Mouse (Mus musculus): ENCODE results near the gene Tmem37.
A peak's percentile ranks its signal among the peaks of the same experiment; 100 is the strongest.

Gene Tmem37

DNA sequence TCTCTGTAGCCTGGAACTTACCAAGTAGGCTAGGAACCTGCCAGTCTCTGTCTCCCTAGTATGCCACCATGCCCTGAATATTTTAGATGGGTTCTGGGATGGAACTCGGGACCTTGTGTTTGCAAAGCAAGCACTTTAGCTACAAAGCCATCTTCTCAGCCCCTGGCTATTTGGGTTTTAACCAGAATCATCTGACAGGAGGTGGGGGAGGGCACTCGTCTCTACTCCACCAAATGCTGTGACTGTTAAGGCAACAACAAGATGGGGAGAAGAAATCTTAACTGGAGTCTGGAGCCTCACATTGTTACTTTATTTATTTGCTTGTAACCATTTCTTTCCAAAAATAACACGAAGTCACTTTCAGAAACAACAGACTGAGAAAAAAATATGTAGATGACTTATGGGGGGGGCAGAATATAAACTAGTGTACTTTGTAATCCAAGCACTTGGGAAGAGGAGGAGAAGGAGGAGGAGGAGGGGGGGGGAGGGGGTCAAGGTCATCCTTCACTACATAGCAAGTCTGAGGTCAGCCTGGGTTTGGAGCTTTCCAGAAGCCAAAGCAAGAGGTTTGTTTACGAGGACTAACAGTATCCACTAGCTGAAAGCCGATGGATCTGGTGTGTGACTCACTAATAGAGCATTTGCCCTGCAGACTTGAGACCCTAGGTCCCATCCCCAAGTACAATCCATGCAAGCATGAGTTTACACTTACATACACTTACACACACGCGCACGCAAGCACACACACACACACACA, 16.0 kb downstream of the Tmem37 start:
- no peak for DNase-seq (ENCODE audit: low read depth)

DNA sequence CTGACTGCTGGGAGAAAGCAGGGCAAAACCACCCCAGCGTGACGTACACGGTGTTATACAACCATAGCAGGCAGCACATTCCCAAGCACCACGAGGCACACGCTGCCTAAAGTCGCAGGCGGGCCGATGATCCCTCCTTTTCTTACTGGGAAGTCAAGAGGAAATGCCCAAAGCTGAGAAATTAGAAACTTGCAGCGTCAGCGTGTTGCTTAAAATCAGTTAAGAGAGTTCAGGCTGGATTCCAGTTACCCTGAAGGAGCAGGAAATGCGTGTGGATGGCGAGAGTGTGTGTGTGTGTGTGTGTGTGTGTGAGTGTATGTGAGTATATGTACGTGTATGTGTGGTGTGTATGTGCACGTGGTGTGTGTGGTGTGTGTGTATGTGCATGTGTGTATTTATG, 16.8 kb downstream of the Tmem37 start:
- DNase-seq (ENCODE audit: low read depth) = no peak

DNA sequence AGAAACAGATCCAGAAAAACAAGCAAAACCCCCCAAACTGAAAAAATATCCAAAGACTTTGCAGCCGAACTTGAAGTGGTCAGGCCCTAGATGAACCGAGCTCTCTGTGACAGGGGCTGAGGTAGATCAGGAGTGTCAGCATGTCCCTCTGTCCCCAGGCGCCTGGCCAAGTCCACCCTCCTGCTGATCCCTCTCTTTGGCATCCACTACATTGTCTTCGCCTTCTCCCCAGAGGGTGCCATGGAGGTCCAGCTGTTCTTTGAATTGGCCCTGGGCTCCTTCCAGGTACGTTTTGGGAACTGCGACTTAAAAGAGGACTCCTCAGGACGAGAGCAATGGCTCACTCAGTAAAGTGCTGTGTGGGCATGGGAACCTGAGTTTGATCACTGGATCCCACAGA, 17.6 kb downstream of the Tmem37 start:
- no peak for DNase-seq (ENCODE audit: low read depth)

DNA sequence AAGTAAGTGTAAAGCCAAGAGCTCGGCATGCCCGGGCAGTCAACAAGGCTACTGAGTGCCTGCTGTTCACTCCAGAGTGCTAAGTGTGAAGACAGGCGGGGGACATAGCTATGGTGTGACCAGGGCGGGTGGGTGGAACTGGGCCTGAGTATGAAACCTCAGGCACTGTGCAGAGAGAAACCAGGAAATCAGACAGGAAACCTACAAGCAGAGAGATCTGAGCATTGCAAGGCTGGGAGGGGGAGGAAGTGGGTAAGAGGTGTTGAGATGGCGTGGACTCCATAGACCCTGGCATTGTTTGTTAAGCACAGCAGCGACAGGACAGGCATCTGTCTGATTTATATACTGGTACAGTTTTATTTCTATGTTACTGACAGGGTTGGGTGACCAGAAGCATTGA, 18.4 kb downstream of the Tmem37 start:
- DNase-seq (ENCODE audit: low read depth) = no peak

DNA sequence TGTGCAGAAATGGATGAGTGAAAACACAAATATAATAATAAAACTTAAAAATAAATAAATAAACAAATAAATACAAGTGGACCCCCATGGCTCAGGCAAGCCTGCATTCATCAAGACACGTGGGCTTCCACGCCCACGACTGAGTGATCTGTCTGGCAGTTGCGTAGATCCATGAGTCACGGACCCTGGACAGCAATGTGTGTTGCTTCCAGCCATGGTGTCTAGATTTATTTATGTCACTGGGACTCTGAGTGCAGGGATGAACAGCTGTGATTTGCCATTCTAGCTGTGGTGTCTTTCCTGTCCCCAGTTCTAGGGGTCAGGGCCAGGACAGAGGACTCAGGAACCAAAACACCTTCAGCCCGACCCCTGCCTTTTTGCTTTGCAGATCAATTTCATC, 18.9 kb downstream of the Tmem37 start:
- DNase-seq (ENCODE audit: low read depth) = no peak

DNA sequence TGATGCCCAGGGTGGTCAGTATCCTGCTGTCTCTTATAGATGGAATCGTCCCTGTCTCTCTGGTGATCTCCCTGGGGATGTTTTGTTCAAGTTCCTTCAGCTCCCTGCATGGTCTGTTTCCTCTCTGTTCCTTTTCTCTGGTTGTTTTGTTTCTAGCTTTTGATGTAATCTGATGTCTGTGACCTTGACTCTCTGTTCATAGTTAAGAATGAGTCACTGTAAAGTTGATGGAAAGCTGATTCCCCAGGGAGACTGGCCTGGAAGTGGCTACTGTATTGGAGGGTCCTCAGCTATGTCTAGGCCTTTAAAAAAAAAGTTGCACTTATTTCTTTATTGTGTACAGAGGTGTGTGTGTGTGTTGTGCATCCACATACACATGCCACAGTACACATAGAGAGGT, 22.8 kb downstream of the Tmem37 start:
- no peak for DNase-seq (ENCODE audit: low read depth)

DNA sequence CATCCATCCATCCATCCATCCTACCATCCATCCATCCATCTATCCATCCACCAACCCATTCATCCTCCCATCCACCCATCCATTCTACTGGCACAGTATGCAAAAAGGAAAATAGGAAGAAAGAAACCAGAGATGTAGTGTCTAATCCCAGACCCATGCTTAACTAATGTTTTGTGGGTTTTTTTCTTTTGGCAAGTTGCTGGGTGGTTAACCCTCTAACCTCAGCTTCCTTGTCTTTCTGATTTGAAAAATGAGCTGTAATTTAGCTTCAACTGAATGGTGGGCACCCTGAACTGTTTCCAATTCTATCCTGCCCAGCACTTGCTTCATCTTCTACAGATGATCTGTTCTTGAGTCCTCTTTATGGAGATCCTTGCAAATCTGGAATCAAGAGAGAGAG, 26.5 kb downstream of the Tmem37 start:
- DNase-seq (ENCODE audit: low read depth) = no peak

DNA sequence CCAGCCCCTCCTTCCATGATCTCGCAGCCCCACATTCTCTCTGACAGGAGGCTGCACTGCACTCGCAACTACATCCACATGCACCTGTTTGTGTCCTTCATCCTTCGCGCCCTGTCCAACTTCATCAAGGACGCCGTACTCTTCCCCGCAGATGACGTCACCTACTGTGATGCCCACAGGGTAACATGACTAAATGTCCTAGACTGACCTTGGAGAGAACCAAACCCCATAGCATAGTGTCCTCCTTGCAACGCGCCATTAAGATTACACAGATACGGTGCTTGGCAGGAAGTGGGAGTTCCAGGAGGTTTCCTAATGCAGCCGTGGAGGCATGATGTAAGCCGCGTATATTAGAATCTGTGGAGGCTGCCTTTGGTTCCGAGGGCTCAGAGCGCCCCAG, 29.3 kb downstream of the Tmem37 start:
- no peak for DNase-seq (ENCODE audit: low read depth)

DNA sequence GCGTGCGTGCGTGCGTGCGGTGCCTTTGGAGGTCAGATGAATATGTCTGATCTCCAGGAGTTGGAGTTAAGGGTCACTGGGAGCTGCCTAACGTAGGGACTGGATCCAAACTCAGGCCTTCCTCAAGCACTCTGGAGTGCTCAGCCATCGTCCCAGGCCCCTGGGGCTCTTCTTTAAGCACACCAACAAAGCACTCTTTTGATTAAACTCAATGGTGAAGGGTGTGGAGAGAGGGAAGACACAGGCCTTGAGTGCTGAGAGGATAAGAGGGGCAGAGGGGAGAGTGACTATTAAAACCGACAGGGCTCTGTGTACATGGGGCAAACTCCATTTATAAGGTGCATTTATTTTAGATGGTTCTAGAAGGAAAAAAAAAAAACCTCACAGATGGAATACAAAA, 31.5 kb downstream of the Tmem37 start:
- no peak for DNase-seq (ENCODE audit: low read depth)

DNA sequence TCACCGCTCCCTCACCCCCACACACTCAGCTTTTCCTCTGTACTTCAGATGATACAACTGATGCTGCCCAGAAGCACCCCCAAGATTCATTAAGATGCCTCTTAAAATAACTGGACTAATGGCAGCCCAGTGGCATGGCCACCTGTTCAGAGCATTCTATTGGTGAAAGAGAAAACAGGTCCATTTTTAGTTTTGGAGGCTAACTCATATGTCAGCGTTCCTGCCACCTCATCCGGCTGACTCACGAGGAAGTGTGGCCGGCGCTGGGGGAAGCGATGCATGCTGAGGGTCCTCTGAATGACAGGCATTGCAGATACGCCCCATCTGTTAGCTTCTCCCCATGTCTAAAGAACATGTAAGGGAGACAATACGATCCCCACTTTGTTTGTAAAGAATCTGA, 35.3 kb downstream of the Tmem37 start:
- no peak for DNase-seq (ENCODE audit: low read depth)

DNA sequence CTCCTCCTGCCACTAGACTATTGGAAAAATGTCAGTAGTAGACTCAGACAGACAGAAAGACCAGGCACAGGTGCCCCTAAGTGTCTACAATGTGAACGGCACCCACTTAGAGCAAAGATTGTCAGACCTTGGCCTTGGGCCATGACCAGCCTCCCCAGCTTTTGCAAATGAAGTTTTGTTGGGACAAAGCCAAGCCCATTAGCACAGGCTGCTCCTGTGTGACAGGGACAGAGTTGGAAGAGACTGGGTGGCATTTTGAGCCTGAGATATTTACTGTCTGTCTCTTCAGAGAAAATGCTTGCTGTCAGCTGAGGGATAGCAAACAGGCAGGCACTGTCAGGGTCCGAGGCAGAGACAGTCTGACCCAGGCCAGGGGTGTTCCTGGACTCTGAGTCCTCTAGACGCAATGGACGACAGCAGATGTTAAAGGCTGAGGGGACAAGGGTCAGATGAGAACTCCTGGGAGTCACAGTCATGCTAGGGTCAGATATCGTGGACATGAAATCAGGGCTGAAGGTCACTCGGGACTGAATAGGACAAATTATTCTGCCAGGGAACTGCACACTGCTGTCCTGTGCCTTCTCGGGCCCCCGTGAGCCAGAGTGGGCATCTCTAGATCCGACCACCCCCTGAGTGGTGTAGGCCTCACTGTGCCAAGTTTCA, 36.7 kb downstream of the Tmem37 start:
- DNase-seq (ENCODE audit: low read depth) = no peak

DNA sequence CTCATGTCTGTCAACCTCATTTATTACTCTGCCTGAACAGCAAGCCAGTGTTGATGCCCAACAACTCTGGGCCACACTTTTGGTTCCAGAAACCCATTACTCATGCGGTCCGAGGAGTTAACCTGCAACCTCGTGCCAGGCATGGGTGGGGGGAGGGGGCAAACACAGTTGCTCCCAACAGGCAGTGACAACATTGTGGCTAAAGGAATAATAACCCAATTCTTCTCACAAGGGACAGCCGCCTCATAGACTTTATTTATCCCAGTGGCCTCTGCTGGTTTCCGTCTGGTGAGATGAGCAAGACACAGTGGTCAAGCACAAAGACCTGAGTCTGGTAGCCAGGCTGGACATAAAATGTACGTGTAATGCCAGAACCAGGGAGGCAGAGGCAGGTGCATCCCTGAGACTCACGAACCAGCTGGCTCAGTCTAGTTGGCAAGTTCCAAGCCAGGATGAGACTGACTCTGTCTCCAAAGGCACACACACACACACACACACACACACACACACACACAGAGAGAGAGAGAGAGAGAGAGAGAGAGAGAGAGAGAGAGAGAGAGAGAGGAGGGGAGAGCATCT, 38.3 kb downstream of the Tmem37 start:
- no peak for DNase-seq (ENCODE audit: low read depth)

DNA sequence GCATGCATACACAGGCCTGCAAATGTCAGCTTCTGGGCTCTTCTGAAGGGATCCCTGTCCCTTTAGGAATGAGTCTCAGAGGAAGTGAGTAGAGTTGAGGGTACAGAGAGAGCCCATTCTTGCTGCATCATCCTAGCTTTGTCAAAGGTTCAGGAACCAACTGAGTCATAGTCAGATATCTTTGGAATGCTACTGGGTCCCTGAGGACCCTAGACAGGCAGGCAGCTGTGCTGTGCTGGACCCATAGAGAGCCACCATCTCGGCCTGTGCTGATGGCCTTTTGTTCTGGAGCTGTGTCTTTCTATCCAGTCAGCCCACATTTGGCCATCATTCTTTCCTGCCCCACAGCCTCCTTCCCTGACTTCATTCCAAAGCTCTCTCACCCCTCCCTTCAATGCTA, 39.1 kb downstream of the Tmem37 start:
- no peak for DNase-seq (ENCODE audit: low read depth)

DNA sequence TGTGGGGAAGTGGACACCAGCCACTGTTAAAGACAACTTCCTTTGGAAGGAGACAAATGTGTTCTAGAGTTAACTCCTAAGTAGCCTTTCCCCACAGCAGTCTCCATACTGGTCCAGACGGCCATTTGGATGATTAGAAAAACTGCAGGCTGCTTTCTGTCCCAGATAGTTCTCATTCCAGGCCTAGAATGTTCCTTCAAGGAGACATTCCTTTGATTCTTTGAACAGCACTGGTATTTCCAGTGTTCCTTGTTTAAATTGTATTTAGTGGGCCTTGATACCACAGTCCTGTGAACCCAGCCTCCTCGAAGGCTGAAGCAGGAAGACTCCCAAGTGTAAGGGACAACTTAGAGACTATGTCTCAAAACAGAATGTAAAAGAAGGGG, 40.4 kb downstream of the Tmem37 start:
- no peak for DNase-seq (ENCODE audit: low read depth)

DNA sequence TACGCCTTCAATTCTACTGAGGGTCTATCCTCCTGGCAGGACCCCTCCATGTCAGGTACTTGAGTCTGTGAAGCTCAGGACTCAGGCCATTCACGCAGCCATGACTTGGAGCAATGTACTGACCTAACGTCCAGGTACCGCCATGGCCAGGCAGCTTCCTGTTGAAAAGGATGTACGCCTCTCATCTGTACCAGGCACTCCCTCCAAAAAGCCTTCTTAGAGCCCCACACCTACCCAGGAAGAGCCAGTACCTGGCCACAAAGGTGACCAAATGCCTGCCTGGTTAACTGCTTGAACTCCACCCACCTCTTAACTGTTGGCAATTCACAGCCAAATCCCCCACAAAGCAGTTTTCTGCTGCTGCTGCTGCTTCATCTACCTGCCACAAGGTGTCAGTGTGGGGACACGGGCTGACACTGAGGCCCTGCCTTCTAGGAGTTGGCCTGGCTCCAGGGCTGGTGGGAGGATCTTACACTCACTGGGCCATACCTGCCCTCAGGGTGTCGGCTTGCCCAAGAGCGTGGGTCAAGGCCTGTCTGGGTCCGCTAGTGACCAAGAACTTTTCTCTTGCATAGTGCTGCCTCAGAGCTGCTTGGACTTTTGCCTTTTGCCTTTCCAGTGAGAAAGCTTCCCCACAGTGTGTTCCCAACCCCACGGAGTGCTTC, 40.9 kb downstream of the Tmem37 start:
- peak; percentile 46 for DNase-seq (ENCODE audit: low read depth)

DNA sequence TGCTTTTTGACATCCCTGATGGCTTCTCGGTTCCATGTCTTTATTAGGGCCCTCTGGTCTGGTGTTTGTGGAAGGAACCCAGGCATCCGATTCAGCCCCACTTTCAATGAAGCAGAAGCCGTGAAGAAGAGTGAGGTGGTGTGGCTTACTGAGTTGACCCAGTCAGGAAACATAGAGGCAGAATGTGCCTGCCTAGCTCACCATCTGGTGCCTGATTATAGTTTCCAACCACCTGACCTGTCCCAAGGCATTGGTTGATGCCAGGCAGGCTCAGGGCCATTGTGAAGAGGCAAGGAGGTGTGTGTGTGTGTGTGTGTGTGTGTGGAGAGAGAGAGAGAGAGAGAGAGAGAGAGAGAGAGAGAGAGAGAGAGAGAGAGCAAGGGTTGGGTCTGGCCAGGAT, 43.4 kb downstream of the Tmem37 start:
- no peak for DNase-seq (ENCODE audit: low read depth)

DNA sequence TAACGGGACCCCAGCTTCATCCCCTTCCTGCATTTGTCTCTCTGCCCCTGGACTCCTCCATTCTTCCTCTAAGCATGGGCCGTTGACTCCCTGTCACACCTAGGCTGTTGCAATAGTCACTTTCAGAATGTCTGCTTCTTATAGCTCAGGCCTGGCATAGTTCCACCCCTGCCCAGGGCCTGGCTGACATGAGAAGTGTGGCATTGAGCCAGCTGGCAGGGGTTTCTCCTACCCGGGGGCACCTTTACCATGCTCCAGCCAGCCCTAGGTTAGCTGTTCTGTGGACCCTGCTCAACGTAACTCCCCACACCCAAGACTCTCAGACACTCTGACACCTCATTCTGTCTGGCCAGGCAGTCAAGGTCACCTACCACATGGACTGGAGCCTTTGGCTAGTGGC, 46.2 kb downstream of the Tmem37 start:
- no peak for DNase-seq (ENCODE audit: low read depth)

DNA sequence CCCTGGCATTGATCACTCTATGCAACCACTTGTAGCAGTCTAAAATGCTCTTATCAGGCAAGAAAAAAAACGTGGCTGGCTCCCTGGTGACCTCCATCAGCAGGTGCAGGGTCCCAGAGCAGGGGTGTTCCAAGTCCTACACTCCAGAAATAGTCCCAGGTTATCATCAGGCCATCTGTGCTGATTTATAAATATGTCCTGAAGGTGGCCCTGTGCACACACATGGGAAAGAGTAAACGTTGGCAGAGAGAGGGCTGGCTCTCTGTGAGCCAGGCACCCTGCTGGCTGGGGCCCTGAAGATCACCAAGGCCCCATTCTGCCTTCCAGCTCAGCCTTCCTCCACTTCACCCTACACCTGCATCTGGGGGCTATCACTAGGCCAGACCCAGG, 48.8 kb downstream of the Tmem37 start:
- DNase-seq (ENCODE audit: low read depth) = no peak

DNA sequence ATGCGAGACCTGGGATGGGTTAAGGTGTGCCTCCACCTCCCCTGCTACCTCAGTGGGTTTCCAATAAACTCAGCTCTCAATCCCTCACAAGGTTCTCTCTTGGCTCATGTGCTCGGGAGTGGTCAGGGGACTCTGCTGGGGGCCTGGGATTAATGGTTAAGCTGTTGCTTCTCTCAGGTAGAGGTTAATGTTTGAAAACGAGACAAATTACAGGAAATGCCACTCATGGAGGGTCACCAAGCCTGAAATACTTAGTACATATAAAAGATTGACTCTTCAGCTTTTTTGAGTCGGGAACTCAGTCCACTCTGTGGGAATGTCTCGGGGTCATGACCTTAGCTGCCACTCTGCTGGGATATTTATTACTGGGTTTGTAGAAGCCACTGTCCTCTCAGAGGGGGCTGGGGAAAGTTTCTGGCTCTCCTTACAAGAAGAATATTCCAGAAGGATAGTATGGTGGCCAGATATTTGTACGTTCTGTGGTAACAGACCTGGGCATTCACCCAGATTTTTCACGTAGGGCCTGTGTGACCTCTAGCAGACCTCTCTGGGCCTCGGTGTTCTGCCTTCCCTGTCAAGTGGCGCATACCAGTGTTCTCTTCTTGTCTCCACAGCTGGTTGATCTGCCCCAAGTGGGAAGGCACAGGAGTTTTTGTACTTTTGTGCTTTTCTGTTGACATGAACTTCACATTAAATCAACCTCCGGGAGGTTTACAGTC, 49.4 kb downstream of the Tmem37 start:
- DNase-seq (ENCODE audit: low read depth) = no peak

DNA sequence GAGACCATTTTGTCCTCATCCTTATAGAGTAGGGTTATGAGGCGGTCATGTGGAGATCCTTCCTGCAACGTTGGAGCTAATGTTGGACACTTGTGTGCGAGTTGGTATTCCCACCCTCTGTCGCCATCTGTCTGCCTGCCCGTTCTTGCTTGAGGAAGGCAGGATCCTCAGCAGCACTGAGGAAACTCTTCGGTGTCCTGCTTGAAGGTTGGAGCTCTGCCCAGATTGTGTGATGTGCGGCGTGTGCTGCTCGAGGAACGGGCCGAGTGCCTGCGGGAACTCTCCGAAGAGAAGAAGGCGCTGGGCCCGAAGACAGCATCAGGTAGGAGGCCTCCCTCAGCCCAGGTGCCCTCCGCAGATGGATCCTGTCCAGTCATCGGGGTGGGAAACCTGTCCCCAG, 51.9 kb downstream of the Tmem37 start:
- DNase-seq (ENCODE audit: low read depth) = no peak

DNA sequence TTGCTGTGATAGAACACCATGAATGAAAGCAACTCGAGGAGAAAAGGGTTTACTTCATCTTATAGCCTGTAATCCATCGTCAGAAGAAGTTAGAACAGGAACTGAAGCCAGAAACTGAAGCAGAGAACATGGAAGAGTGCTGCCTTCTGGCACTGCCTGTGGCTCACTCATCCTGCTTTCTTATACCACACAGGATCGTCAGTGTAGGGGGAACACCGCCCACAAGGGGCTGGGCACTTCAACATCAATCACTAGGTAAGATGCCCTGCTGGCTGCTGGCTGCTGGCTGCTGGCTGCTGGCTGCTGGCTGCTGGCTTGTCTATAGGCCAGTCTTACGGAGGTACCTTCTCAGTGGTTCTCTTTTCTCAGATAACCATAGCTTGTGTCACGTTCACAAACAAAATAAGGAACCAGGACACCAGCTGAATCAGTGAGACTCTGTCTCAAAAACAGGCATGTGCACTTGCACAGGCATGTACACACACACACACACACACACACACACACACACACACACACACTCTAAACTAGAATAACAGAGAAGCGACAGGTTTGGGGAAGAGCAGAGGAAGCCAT, 53.5 kb downstream of the Tmem37 start:
- DNase-seq (ENCODE audit: low read depth) = no peak

DNA sequence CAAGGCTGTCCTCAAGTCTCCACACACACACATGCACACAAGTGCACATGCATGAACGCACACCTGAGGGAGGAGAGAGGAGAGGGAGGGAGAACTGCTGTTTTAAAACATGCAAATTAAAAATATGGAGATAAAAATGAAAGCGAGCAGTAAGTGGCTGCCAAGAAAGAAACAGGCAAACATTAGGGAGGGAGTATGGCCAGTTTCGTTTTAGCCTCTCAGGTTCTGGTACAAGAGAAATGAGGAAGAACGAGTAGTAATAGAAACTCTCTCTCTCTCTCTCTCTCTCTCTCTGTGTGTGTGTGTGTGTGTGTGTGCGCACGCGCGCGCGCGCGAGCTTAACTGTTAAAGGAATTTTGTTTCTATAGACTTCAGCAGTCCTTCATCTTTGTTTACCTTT, 54.4 kb downstream of the Tmem37 start:
- no peak for DNase-seq (ENCODE audit: low read depth)
